Mouse (Mus musculus) ovary, postnatal 36 days (tissue): ENCODE measurements at regions not wholly inside any gene's neighbourhood (a gene's known extent, or its start where the extent isn't known, plus 50 kb on each side); places are given as distances from the start of the nearest gene placed in this dataset.
"Not testable (repeated sequence)": the region's sequence is repeated elsewhere in the genome, so short reads cannot be mapped to it uniquely, and the experiment has no call there.

Source experiments
- DNase-seq: peaks from one replicate; pipeline ENCODE4 v3.0.0; 2022; ENCODE audit warnings: low spot score, mixed read lengths

DNA sequence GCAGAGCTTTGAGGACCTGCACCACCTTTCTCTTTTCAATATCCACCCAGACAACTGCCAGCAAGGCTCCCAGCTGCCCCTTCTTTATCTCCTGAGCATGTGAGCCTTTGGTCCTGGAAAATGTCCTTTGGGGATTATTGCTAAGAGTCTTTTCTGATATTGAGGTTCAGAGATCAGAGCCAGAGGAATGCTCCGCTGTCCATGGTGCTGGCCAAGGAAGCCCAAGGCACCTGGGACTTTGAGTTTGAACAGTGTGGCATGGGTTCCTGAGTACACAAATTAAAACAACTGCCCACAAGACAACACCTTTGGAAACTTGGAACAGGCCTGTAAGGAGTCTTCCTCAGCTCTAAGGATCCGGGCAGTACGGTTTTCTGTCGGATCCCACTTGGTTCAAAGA is 52.6 kb upstream of the Slc28a3 start:
- peak; percentile 11 for DNase-seq

DNA sequence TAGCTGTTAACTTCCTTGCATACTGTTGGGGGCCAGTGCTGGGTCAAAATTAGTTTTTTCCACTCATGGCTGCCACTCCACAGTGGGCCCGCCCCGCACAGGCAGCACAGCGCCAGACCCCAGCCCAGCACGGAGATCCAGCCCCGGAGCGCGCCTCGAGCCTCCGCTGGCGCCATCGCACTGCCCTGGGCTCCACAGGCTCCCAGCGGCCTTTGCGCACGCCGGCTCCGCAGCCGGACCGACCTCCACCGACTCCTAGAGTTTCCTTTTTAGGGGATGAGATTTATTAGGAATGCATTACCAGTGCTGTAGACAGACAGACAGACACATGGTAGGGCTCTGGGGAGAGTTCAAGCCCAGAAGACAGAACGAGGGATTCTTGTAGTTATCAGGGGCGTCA is 58.0 kb upstream of the Slc28a3 start:
- DNase-seq, result no peak

DNA sequence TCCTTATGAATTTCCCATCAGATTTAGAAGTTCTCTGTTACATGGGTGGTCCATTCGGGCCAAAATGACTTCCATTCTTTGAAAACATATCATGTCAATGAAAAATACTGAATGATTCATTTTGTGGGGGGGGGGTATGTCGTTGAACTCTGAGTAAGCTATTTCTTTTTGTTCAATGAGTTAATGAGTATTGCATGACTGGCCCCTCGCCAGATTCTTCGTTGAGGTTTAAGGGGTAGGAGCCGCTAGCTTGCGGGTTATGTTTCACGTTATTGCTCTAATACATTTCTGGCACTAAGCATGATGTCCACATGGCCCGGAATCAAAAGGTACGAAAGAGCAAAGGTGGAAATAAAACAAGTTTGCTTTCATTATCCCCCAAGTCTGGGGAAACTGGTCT is 59.5 kb upstream of the Slc28a3 start:
- no peak for DNase-seq

DNA sequence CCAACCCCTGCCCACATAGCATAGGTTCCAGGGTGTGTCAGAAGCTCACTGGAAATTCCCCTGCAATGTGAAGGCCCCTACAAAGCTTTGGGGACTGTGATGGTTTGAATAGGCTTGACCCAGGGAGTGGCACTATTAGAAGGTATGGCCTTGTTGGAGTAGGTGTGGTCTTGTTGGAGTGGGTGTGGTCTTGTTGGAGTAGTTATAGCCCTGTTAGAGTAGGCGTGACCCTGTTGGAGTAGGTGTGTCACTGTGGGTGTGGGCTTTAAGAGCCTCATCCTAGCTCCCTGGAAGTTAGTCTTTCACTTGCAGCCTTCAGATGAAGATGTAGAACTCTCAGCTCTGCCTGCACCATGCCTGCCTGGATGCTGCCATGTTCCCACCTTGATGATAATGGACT is 64.9 kb upstream of the Slc28a3 start:
- not testable (repeated sequence) for DNase-seq

DNA sequence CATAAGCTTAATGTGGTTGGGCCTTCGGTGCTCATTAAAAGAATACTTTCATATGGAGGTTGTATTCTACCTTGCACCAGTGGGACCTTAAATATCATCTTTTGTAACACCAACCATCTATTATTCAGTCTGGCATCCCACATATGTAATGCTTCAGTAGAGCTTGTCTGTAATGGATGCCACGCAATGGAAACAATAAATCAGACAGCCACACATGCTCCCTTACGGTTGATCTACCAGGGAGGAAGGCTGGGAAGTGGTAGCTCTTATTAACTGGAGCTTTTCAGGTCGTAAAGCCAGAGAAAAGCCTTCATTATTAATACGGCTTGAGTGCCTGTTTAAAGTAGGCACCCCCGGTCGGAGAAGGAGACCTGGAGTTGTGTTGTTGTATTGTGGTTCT is 66.8 kb upstream of the Slc28a3 start:
- no peak for DNase-seq

DNA sequence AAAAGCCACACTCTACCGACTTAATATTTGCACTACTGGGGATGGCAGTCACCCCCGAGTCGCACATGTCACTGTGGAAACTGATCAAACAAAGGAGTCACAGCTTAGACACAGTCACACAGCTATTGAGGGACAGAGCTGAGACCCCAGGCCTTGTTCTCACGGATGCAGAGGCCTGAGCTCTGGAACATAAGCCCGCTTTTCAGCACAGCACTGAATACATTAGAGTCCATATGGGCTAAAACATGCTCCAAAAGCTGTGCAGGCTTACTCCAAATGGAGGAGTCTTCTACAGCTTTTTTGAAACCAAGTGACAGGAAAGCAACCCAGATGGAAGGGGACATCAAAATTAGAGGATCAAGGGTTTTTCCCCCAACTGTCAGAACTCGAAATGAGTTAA is 69.0 kb upstream of the Slc28a3 start:
- no peak for DNase-seq

DNA sequence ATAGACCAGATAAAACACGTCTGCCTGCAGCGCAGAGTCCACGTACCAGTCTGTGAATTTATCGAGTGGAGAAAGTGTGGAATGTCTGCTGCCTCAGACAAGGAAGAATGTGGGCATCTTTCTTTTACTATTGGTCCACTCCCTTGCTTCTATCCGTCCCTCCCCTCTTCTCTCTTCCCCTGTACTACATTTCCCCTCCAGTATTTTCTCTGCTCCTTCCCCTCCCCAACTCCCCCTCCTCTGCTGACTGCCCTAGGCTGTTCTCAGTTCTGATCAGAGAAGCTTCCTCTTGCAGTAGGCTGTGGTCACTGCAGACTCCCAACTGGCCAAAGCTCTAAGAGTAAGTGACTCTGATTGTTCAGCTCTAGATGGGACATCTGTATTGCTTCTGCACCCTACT is 76.1 kb upstream of the Slc28a3 start:
- DNase-seq, result no peak

DNA sequence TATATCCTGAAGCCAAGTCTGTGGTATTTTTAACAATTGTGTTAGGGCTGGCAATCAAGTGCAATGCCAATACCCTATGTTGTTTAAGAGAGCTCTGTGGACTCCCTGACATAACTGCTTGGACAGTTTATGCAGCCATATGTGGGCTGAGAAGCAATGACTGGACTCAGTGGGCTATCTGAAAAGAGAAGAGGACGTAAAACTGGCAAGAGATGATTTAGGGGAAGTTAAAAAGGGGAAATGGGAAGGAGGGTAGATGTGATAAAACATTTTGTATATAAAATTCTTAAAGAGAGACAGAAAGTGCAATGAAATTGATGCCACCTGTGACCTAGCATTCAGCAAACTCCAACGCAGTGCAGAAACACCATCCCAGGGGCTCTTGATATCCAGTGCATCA is 76.9 kb upstream of the Slc28a3 start:
- no peak for DNase-seq

DNA sequence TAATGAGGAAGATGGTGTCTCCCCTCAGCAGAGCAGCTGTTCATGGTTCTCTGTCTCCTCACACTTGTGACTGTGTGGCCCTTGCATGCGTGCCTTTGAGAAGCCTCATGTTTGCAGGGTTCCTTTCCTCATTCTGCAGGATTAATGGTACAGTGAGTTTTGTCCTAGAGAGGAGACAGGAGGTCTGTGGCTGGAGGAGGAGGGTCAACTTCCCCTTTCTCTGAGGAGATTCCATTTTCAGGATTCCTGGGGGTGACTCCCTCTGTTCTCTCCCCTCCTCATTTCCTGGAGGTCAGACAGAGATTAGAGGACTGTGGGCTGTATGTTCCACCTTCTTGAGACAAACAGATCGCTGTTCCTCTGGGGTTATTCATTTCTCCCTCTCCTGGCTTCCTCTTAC is 77.6 kb upstream of the Slc28a3 start:
- no peak for DNase-seq

DNA sequence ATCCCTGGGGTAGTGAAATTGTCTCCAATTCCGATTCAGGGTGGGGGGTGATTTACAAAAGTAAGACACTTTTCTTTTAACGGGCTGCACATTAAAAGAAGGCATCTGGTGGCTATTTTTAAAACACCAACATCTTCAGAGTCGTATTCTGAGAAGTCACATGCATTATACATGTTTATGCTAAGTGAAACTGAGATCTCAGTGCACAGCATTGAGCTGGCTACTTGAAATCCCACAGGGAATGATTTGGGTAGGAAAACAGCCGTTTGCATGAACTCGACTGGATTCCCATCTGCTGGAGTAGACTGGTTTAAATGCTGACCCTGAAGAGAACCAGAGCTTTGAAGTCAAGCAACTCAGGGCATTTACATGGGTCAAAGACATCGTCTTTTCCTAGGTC is 84.0 kb upstream of the Slc28a3 start:
- no peak for DNase-seq

DNA sequence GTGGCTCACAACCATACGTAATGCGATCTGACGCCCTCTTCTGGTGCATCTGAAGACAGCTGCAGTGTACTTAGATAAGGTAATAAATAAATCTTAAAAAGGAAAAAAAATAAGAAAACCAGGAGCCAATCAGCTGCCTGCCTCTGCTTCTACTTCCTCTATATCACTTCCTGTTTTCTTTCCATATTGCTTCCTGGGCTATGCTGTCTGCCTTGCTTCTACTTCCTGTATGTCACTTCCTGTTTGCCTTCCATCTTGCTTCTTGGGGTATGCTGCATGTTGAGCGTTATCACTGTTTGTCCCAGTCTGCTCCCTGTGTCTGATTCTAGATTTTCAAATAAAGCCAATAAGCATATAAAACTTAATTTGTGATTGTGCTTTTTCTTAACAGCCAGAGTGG is 85.3 kb upstream of the Slc28a3 start:
- DNase-seq, result no peak

DNA sequence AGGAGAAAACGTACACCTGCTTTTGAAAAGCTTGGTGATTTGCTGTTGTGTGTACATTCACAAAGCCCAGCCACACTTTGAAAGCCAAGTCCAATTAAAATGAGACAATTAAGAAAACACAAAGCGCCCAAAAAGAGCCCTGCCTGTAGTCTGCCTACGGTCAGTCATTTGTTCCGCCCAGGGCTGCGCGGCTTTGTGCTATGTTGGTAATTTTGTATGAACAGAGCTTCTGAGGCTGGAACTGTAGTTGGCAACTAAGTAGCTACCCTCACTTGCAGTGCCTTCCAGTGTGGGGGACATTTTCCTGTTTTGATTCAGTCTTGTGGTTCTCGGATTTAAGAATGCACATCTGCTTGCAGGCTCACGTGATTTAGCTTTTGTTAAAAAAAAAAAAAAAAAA is 89.3 kb upstream of the Slc28a3 start:
- no peak for DNase-seq

DNA sequence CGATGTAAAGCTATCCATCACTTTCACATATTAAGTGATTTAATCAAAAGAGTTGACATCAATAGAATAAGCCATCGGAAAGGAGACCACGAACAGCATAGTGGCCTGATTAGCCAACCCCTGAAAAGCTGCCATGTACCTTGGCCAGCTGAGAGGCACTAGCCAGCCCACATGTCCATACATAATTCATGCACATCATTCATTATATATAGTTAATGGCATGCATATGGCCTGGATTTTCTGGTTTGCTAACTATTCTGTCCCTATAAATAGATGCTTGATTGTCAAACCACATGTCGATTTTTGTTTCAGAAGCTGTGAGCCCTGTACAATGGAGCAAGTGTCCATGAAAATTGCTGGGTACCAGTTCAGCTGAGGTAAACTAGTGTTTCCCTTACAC is 93.5 kb upstream of the Slc28a3 start:
- DNase-seq, result no peak

DNA sequence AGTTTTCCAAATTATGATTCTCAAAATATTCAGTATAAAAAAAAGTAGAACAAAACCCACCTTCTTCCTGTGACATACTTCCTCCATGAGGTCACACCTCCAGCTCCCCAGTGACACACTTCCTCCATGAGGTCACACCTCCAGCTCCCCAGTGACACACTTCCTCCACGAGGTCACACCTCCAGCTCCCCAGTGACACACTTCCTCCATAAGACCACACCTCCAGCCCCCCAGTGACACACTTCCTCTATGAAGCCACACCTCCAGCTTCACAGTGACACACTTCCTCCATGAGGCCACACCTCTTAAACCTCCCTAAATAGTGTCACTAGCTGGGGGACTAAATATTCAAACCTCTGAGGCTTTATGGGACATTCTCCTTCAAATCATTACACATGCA is 89.8 kb upstream of the Ntrk2 start:
- no peak for DNase-seq

DNA sequence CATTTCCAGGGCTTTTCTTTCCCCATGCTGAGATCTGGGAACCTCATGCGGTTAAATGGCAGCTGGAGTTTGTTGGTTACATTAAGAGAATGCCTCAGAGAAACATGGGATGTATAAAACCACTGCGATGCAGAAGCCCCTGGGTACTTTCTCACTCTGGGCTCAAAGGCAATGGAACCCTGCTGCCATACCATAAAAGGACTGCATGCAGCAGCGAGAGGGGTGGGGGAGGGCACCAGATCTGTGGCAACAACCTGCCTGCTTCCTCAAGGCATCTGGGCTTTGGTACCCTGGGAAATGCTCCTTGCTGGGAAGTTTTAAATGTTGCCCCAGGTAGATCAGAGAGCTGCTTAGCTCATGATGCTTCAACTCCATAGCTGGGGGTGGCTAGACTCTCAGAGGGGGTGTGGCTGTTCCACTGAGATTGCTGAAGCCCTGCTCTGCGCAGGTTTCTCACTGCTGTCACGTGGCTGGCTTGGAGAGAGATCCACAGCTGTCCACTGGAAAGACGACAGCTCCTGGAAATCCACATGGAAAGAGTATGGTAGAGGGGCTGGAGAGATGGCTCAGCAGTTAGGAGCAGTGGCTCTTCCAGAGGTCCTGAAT is 75.8 kb upstream of the Ntrk2 start:
- no peak for DNase-seq

DNA sequence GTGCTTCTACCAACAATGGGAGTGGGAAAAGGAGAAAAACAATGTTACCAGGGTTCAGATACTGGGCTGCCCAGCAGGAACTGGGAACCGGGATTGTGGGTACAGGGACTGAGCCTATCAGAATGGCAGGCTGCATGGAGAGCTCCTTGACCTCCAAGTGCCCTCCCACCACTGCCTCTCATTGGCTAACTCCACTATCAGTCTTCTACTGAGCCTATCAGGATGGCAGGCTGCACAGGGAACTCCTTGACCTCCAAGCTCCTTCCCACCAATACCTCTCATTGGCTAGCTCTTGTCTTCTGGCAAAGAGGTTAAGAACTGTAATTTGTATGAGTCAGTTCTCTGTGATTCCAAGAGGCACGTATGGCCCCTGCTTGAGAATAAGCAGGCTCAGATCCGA is 73.6 kb upstream of the Ntrk2 start:
- DNase-seq, result no peak

DNA sequence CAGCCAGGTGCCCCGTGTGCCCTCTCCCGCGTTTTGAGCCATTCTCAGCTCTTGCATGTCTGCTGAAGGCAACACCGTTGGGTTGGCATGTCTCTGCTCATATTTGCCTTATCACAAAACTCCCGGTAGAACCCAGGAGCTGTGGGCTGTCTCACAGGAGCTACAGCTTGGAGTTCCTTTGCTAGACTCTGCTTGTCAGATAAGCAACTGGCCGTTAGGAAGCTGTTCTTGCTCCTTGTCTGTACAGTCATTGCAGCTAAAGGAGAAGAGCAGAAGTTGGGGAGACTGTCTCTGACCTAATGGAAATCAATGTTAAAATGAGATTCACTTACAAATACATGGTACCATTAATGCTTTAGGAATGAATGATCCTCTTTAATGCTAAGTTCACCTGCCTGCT is 72.8 kb upstream of the Ntrk2 start:
- no peak for DNase-seq

DNA sequence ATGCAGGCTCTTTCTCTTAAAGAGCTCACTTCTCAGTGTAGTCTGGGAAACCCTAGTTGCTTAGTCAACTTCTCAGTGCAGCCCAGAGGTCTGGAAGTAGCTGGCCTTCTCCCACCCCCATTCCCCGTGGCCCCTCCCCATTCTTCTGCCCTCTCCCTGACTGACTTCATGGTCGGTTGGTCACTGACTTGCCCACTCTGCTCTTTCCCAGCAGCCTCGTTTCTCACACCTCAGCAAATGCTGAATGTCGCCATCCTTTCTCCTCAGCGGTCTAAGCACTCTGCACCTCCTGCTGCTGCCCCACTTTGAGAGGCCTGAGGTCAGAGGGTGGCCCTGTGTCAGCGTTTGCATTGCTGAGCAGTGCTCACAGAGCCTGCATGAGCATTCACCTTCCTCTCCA is 70.8 kb upstream of the Ntrk2 start:
- no peak for DNase-seq

DNA sequence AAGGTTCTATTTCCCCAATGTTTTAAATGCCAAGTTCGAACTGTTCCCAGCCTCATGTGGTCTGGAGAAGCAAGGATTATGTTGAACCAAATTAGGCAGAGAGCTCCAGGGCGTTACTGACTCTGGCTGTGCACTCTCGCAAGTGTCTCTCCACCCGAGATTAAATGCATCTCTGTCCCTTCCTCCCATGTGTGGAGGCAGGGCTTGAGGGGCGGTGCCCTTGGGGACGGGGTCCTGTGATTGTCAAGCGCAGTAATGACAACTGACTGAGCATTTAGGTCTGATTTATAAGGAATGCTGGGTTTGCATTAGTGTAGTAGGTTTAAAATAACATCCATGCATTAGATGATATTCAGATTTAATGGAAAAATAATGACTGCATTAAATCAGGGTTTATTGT is 65.6 kb upstream of the Ntrk2 start:
- no peak for DNase-seq

DNA sequence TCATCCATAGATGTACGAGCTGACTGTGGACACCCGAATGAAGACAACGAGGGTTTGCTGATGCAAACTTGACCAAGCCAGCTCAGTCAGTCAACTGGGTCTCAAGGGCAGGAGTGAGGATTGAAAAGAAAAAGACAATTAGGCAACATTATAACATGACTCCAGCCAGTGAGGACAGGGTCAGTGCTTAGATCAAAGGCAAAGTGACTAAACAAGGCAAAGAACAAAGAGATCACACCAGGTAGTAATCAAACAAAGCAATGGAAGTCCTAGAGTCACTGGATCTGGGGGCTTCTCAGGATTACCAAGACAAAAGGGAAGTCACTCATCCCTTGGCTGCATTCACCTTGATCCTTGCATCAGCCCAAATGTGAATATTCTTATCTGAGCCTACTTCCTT is 60.3 kb upstream of the Ntrk2 start:
- DNase-seq, result no peak

DNA sequence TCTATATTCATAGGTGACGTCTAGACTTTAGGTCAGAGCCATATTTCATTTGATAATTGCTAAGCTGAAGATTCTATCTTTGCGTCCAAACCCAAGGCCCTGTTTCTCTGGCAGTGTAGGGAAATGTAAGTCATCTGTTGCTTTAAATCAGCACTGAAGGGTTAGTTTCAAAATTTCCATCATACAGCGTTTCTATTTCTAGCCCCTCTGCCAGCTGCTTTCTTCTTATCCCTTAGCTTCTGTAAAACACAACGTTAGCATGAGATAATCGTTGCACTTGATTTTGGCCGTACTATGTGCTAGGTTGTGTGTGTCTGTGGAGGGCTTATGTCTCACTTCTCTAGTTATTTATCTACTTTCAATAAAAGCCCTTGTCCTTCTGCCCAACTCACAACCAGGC is 58.7 kb upstream of the Ntrk2 start:
- no peak for DNase-seq

DNA sequence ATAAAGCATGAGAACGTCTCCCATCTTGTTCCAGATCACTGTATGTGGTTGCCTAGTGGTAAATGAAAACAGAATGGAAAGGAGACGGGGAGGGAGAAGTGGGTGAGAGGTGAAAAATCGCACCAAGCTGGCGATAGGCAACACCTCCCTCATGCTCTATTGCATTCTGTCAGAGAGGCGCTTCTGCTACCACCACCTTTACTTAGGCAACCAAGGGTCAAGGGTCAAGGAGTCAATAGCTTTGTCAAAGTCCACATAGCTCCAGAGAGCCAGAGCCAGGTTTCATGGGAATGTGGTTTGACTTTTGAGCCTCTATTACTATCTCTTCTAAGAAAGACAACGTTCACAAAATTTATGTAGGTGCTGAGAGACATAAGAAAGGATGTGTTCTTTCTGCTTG is 50.2 kb upstream of the Ntrk2 start:
- DNase-seq, result no peak
